Mouse (Mus musculus): Measurements from ENCODE around the gene Lgals7. TPM values are rescaled to one million over a fixed set of nuclear protein-coding genes. Genes with fewer than 3 reads are reported as not detected.

The Lgals7 gene
- polyA plus RNA-seq, 1 experiment from 2014 or later, result 187 TPM

GRCm38 (mm10) chr7:28901311-28902125 lies 37.9 kb downstream of the Lgals7 start:
- 85% methylated on average over 13 of the region's 13 CpGs for WGBS
- Histone ChIP-seq H3K27ac (replicated peaks) (peak overlapping the region; percentile 79), H3K4me1 (peaks cover 18% of the 10 kb centered on the region), H3K9ac (no peak overlapping the region), H3K36me3 (peaks cover 100% of the 10 kb centered on the region), H3K9me3 (replicated peaks) (no peaks in the 10 kb centered on the region), H3K4me3 (replicated peaks) (no peak overlapping the region), H3K27me3 (no peaks in the 10 kb centered on the region), H3K4me2 (replicated peaks) (no peak overlapping the region)
- ATAC-seq (ENCODE audit: insufficient number of reproducible peaks, low FRiP score, low TSS enrichment, low read depth), result peak; percentile 35

GRCm38 (mm10) chr7:28902180-28902579 lies 38.5 kb downstream of the Lgals7 start:
- peak overlapping the region; percentile 79 for H3K27ac ChIP-seq (replicated peaks)
- 83% methylated on average over 6 of the region's 6 CpGs for WGBS

GRCm38 (mm10) chr7:28902809-28903208 lies 39.2 kb downstream of the Lgals7 start:
- H3K4me3 ChIP-seq (replicated peaks), result no peak overlapping the region
- peaks cover 18% of the 10 kb centered on the region for H3K4me1 ChIP-seq
- no peak overlapping the region for H3K4me2 ChIP-seq (replicated peaks)
- no peaks in the 10 kb centered on the region for H3K9me3 ChIP-seq (replicated peaks)
- no peak overlapping the region for H3K9ac ChIP-seq
- H3K36me3 ChIP-seq, result peaks cover 100% of the 10 kb centered on the region
- no peaks in the 10 kb centered on the region for H3K27me3 ChIP-seq
- H3K27ac ChIP-seq (replicated peaks), result peak overlapping the region; percentile 79
- ATAC-seq (ENCODE audit: insufficient number of reproducible peaks, low FRiP score, low TSS enrichment, low read depth), result peak; percentile 49; the same call in 1 of the 2 replicates
- 70% methylated on average over 3 of the region's 3 CpGs for WGBS

More at GRCm38 (mm10) chr7:28902180-28902579, 38.5 kb downstream of the Lgals7 start:
- peaks cover 18% of the 10 kb centered on the region for H3K4me1 ChIP-seq
- H3K36me3 ChIP-seq, result peaks cover 100% of the 10 kb centered on the region
- H3K4me3 ChIP-seq (replicated peaks), result no peak overlapping the region
- no peak overlapping the region for H3K4me2 ChIP-seq (replicated peaks)
- H3K9ac ChIP-seq, result no peak overlapping the region
- no peak; the same call in 1 of the 2 replicates for ATAC-seq (ENCODE audit: insufficient number of reproducible peaks, low FRiP score, low TSS enrichment, low read depth)
- no peaks in the 10 kb centered on the region for H3K27me3 ChIP-seq
- no peaks in the 10 kb centered on the region for H3K9me3 ChIP-seq (replicated peaks)

- Histone ChIP-seq H3K4me3 (replicated peaks) (no peak overlapping the region), H3K36me3 (peaks cover 99% of the 10 kb centered on the region), H3K27me3 (no peaks in the 10 kb centered on the region), H3K9me3 (replicated peaks) (no peaks in the 10 kb centered on the region), H3K27ac (replicated peaks) (peak overlapping the region; percentile 79), H3K4me2 (replicated peaks) (no peak overlapping the region), H3K4me1 (peaks cover 18% of the 10 kb centered on the region), H3K9ac (no peak overlapping the region)
- WGBS, result 76% methylated on average over 10 of the region's 10 CpGs
- peak; percentile 16; the same call in 1 of the 2 replicates for ATAC-seq (ENCODE audit: insufficient number of reproducible peaks, low FRiP score, low TSS enrichment, low read depth)
Measured at GRCm38 (mm10) chr7:28903778-28904177, 40.1 kb downstream of the Lgals7 start.

GRCm38 (mm10) chr7:28907195-28907594 lies 43.5 kb downstream of the Lgals7 start:
- WGBS, result 92% methylated on average over 5 of the region's 5 CpGs
- no peaks in the 10 kb centered on the region for H3K9me3 ChIP-seq (replicated peaks)

GRCm38 (mm10) chr7:28911632-28912031 lies 48.0 kb downstream of the Lgals7 start:
- Histone ChIP-seq H3K36me3 (peaks cover 97% of the 10 kb centered on the region), H3K9me3 (replicated peaks) (no peaks in the 10 kb centered on the region), H3K27me3 (no peaks in the 10 kb centered on the region), H3K4me3 (replicated peaks) (no peak overlapping the region), H3K9ac (no peak overlapping the region), H3K4me1 (peaks cover 6% of the 10 kb centered on the region; the same call in 1 of the 2 replicates), H3K27ac (replicated peaks) (peak overlapping the region; percentile 48; the same call in 1 of the 2 replicates), H3K4me2 (replicated peaks) (no peak overlapping the region)
- ATAC-seq (ENCODE audit: insufficient number of reproducible peaks, low FRiP score, low TSS enrichment, low read depth), result no peak
- 49% methylated on average over 4 of the region's 4 CpGs for WGBS

More at GRCm38 (mm10) chr7:28907195-28907594, 43.5 kb downstream of the Lgals7 start:
- H3K4me1 ChIP-seq, result peaks cover 17% of the 10 kb centered on the region
- peaks cover 97% of the 10 kb centered on the region for H3K36me3 ChIP-seq
- no peaks in the 10 kb centered on the region for H3K27me3 ChIP-seq
- no peak overlapping the region for H3K9ac ChIP-seq
- no peak overlapping the region for H3K4me3 ChIP-seq (replicated peaks)
- no peak overlapping the region for H3K27ac ChIP-seq (replicated peaks)
- no peak overlapping the region for H3K4me2 ChIP-seq (replicated peaks)
- ATAC-seq (ENCODE audit: insufficient number of reproducible peaks, low FRiP score, low TSS enrichment, low read depth), result no peak

GRCm38 (mm10) chr7:28913171-28913570 lies 49.5 kb downstream of the Lgals7 start:
- Histone ChIP-seq H3K9me3 (replicated peaks) (no peaks in the 10 kb centered on the region), H3K27me3 (no peaks in the 10 kb centered on the region), H3K4me3 (replicated peaks) (no peak overlapping the region), H3K36me3 (peaks cover 89% of the 10 kb centered on the region), H3K4me2 (replicated peaks) (no peak overlapping the region), H3K27ac (replicated peaks) (no peak overlapping the region), H3K9ac (no peak overlapping the region), H3K4me1 (peaks cover 21% of the 10 kb centered on the region)
- no peak for ATAC-seq (ENCODE audit: insufficient number of reproducible peaks, low FRiP score, low TSS enrichment, low read depth)
- 71% methylated on average over 11 of the region's 11 CpGs for WGBS

Other genes starting within 250 kb of the Lgals7 start
- gene Acp7, start 232.5 kb upstream of the Lgals7 start, polyA plus RNA-seq (2015; fragmentation: Nextera tagmentation; extraction: Ambion mirVana), result 1.3 and 1.9 TPM in 2 replicates
- 8.8 and 9.1 TPM in 2 replicates for gene Fbxo27, start 171.0 kb upstream of the Lgals7 start, polyA plus RNA-seq (2015; fragmentation: Nextera tagmentation; extraction: Ambion mirVana)
- gene Fbxo17, start 147.0 kb upstream of the Lgals7 start, polyA plus RNA-seq (2015; fragmentation: Nextera tagmentation; extraction: Ambion mirVana), result 29.1 and 32.3 TPM in 2 replicates
- gene Mrps12, start 122.0 kb upstream of the Lgals7 start, polyA plus RNA-seq (2015; fragmentation: Nextera tagmentation; extraction: Ambion mirVana), result 122 and 124 TPM in 2 replicates
- 21.9 and 25.3 TPM in 2 replicates for gene Sars2, start 121.9 kb upstream of the Lgals7 start, polyA plus RNA-seq (2015; fragmentation: Nextera tagmentation; extraction: Ambion mirVana)
- 128 and 230 TPM in 2 replicates for gene Ccer2, start 107.7 kb upstream of the Lgals7 start, polyA plus RNA-seq (2015; fragmentation: Nextera tagmentation; extraction: Ambion mirVana)
- 85.3 and 89.4 TPM in 2 replicates for gene Sirt2, start 97.1 kb upstream of the Lgals7 start, polyA plus RNA-seq (2015; fragmentation: Nextera tagmentation; extraction: Ambion mirVana)
- 42.8 and 47.1 TPM in 2 replicates for gene Nfkbib, start 96.3 kb upstream of the Lgals7 start, polyA plus RNA-seq (2015; fragmentation: Nextera tagmentation; extraction: Ambion mirVana)
- gene Rinl, start 74.9 kb upstream of the Lgals7 start, polyA plus RNA-seq (2015; fragmentation: Nextera tagmentation; extraction: Ambion mirVana), result 3.8 and 4.7 TPM in 2 replicates
- 211 and 225 TPM in 2 replicates for gene Hnrnpl, start 55.3 kb upstream of the Lgals7 start, polyA plus RNA-seq (2015; fragmentation: Nextera tagmentation; extraction: Ambion mirVana)
- gene Ech1, start 38.6 kb upstream of the Lgals7 start, polyA plus RNA-seq (2015; fragmentation: Nextera tagmentation; extraction: Ambion mirVana), result 226 and 231 TPM in 2 replicates
- gene Lgals4, start 30.0 kb upstream of the Lgals7 start, polyA plus RNA-seq (2015; fragmentation: Nextera tagmentation; extraction: Ambion mirVana), result 15.4 and 18.0 TPM in 2 replicates
- 1.1 and 1.4 TPM in 2 replicates for gene Capn12, start 17.6 kb downstream of the Lgals7 start, polyA plus RNA-seq (2015; fragmentation: Nextera tagmentation; extraction: Ambion mirVana)
- 321 and 328 TPM in 2 replicates for gene Actn4, start 98.5 kb downstream of the Lgals7 start, polyA plus RNA-seq (2015; fragmentation: Nextera tagmentation; extraction: Ambion mirVana)
- 403 and 405 TPM in 2 replicates for gene Eif3k, start 118.0 kb downstream of the Lgals7 start, polyA plus RNA-seq (2015; fragmentation: Nextera tagmentation; extraction: Ambion mirVana)
- 7.5 and 7.7 TPM in 2 replicates for gene Map4k1, start 118.2 kb downstream of the Lgals7 start, polyA plus RNA-seq (2015; fragmentation: Nextera tagmentation; extraction: Ambion mirVana)

Measured in embryonic facial prominence, embryonic 15.5 days (tissue).